Mouse (Mus musculus) E14TG2a.4 (cell line): ENCODE data around the gene Oaz1.

Experiments used
- CTCF ChIP-seq: conservative IDR thresholded peaks from 2 replicates; pipeline ENCODE4 v1.5.1; 2014; ENCODE audit warnings: low read length
- NANOG ChIP-seq: IDR thresholded peaks from 2 replicates; pipeline ENCODE4 v1.6.1; 2014; ENCODE audit warnings: borderline replicate concordance, low read length, mixed read lengths

DNA sequence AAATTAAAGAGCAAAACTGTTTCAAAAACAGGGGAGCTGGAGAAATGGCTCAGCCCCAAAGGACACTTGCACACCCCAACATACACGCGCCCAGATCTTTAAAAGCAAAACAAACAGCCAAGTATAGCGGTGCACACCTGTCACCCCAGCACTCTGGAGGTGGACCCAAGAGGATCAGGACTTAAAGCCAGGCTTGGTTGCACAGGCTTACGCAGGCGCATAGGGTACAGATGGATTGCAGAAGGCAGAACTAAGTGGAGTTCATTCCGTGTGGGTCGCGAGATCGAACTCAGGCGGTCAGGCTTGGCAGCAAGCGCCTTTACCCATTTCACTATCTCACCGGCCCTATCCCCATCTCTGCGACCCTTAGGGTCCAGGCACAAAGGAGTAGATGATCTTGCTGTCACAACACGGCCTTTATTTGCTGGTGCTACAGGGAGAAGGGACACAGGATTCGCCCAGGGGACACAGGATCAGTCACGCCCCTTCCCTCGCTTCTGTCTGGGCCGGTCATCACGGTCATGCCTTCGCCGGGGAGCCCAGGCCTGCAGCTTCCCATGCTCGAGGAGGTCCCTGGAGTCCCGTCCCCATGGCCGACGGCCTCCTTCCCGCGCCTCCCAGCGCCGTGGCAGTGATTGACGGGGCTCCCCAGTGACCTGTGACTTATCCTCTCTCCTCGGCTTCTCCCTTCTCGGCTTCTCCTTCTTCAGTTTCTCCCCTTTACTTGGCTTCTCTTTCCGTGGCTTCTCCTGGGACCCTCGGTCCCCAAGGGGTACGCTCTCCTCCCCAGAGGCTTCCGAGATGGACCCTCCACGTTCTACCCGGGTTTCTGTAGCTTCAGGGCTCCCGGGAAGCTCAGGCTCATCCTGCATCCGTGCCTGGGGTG is 18.1 kb upstream of the Oaz1 start:
- TF ChIP-seq CTCF (no peak), NANOG (no peak)
